Mouse (Mus musculus) liver, adult 2 months (tissue): ENCODE results near the gene Fbxw10.

Experiments used
- CTCF ChIP-seq: fragments of 200-500 bp; IDR thresholded peaks from 2 replicates; pipeline ENCODE4 v1.5.1; 2011; ENCODE audit warnings: low read depth, low read length, control low read depth
- POLR2A ChIP-seq: fragments of 200-500 bp; IDR thresholded peaks from 2 replicates; pipeline ENCODE4 v1.6.1; 2011; ENCODE audit warnings: low read length, control low read depth; ENCODE audit not compliant: insufficient read depth; ENCODE audit errors: extremely low read depth

DNA sequence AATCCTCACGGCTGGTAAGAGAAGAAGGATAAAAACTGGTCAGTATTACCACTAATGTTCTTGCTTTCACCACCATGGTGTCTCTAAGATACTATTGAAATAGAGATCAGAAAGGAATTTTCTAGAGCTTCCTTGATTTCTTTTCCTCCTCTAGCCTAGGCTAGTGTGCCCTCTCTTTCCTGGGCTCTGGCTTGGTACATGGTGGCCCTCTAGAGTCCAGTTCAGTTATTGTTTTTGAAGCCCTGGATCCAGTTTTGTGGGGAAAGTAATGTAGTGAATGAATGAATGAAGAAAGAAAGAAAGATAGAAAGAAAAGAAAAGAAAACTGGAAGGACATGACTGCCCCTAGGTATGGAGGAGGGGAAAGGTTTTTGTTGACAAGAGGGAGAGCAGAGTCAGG, 4.3 kb downstream of the Fbxw10 start:
- TF ChIP-seq CTCF (peak; percentile 24; the same call in 1 of the 2 replicates), POLR2A (no peak)
